Mouse (Mus musculus): ENCODE measurements around the gene Pdzrn4. TPM values are rescaled to one million over a fixed set of nuclear protein-coding genes. Genes with fewer than 3 reads are reported as not detected.

Gene Pdzrn4
- polyA plus RNA-seq, 1 experiment from 2014 or later: 15.9 TPM

DNA sequence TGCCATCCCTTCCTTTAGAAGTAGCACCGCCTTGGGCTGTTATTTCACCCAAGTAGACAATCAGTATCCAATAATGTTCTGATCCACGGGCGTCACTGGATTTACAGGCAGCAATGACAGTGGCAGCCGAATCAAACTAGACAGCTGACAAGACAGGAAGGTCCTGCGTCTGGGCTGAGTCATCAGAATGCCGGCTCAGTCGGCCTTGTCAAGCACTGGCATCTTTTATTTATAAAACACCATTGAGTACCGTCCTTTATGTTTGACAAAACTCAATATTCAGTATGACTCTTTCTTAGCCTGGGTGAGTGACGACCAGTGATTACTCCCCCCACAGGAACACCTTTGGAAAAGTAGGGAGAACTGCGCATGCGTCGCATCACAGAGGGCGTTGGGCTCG, 391.4 kb downstream of the Pdzrn4 start:
- H3K9me3 ChIP-seq: no peaks in the 10 kb centered on the region
- H3K27me3 ChIP-seq (replicated peaks): no peaks in the 10 kb centered on the region
- no peak overlapping the region for H3K4me3 ChIP-seq
- 85% methylated on average over 14 of the region's 14 CpGs for WGBS
- no peak for ATAC-seq (ENCODE audit: low FRiP score, low read depth)
- H3K4me1 ChIP-seq: no peaks in the 10 kb centered on the region
- H3K4me2 ChIP-seq (replicated peaks): no peak overlapping the region
- H3K36me3 ChIP-seq: no peaks in the 10 kb centered on the region
- H3K9ac ChIP-seq: no peak overlapping the region
- H3K27ac ChIP-seq: no peak overlapping the region

DNA sequence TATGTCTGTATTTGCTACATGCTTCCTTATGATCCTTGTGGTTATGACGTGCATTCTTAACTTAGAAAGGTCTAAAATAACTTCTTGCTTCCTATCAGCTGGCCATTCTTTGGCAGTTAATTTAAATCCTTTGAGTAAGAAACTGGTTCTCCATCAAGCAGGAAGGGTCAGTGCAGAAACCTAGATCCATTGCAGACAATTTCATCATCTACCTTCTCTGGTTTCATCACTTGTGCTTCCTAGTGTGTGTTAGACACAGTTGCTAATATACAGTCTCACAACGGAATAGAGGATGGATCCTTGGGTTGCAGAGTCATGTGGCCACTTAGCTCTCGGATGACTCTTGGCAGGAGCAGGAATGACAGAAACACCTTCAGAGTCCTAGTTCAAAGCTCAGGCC, 397.6 kb downstream of the Pdzrn4 start:
- 85% methylated on average over 3 of the region's 3 CpGs for WGBS
- Histone ChIP-seq H3K4me2 (replicated peaks) (no peak overlapping the region), H3K27me3 (replicated peaks) (no peaks in the 10 kb centered on the region), H3K9me3 (no peaks in the 10 kb centered on the region), H3K9ac (no peak overlapping the region), H3K36me3 (no peaks in the 10 kb centered on the region), H3K4me1 (no peaks in the 10 kb centered on the region), H3K4me3 (no peak overlapping the region), H3K27ac (no peak overlapping the region)
- ATAC-seq (ENCODE audit: low FRiP score, low read depth): no peak

DNA sequence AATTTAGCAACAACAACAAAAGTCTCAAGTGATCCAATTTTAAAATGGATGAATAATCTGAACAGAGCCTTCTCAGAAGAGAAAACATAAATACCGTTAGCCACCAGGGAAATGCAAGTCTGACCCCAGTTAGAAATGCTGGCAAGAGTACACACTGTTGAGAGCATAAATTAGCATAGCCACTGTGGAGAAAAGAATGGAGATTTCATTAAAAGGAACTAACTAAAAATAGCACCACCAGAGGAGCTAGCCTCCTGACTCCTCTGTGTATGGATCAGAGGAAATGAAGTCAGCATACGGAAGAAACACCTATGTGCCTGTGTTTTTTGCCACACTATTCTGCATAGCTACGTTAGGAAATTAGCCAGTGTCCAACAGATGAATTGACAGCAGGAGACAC, 409.3 kb downstream of the Pdzrn4 start:
- Histone ChIP-seq H3K4me1 (no peaks in the 10 kb centered on the region), H3K36me3 (no peaks in the 10 kb centered on the region), H3K9ac (no peak overlapping the region), H3K27ac (no peak overlapping the region), H3K4me3 (no peak overlapping the region), H3K27me3 (replicated peaks) (no peaks in the 10 kb centered on the region), H3K4me2 (replicated peaks) (no peak overlapping the region), H3K9me3 (no peaks in the 10 kb centered on the region)
- WGBS: 64% methylated on average over 3 of the region's 3 CpGs
- no peak for ATAC-seq (ENCODE audit: low FRiP score, low read depth)

DNA sequence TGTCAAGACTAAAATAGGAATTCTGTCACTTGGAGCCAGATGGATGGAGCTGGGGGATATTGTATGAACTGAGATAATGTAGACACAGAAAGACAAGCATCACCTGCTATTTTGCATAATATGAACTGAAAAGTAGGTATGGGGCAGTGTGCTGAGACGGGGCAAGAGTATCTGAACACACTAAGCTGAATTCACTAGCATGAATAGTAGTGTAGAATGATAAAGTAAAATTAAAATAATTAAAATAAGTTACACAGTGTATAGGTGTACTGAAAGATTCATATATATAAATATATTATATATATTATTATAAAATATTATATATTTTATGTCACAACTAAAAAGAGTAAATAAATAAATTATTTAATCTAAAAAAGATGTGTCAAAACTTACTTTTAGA, 409.7 kb downstream of the Pdzrn4 start:
- H3K27ac ChIP-seq: no peak overlapping the region
- no peaks in the 10 kb centered on the region for H3K36me3 ChIP-seq
- no peak overlapping the region for H3K4me3 ChIP-seq
- H3K9ac ChIP-seq: no peak overlapping the region
- H3K4me2 ChIP-seq (replicated peaks): no peak overlapping the region
- WGBS: 85% methylated on average over 1 of the region's 1 CpGs
- H3K27me3 ChIP-seq (replicated peaks): no peaks in the 10 kb centered on the region
- H3K4me1 ChIP-seq: no peaks in the 10 kb centered on the region
- ATAC-seq (ENCODE audit: low FRiP score, low read depth): no peak
- no peaks in the 10 kb centered on the region for H3K9me3 ChIP-seq
